Mouse (Mus musculus): ENCODE data around the gene Cacna1b.

GRCm38 (mm10) chr2:24560201-24560600, 202.8 kb downstream of the Cacna1b start:
- TF ChIP-seq POLR2A (IDR thresholded peaks at IDR 0.05; ENCODE audit: control insufficient read depth, extremely low read depth, insufficient read depth, low read length, poor library complexity) (no peak), CTCF (IDR thresholded peaks at IDR 0.05; ENCODE audit: borderline replicate concordance, control insufficient read depth, extremely low read depth, insufficient read depth, low read length, poor library complexity) (no peak)
